ENCODE assay signal across 7 mouse cellular contexts in genomic region chr9:121857474-121858152, GRCm38 (mm10). TPM values are rescaled to one million over a fixed set of nuclear protein-coding genes. Genes with fewer than 3 reads are reported as not detected.
A peak's percentile ranks its signal among the peaks of the same experiment; 100 is the strongest.
DNase-seq lines count a peak whose midpoint lies in the region; ATAC-seq and TF ChIP-seq lines count a peak whose summit lies in the region.

No protein-coding gene starts in this region.

- TF ChIP-seq CTCF in kidney, adult 2 months (conservative IDR thresholded peaks at IDR 0.05; ENCODE audit: insufficient read depth, insufficient read length, low read depth, low read length), result no peak
- TF ChIP-seq CTCF in spleen, adult 2 months (IDR thresholded peaks at IDR 0.05; ENCODE audit: extremely low read depth, insufficient read depth, insufficient read length, insufficient replicate concordance), result peak; percentile 18; the same call in 1 of the 2 replicates

- H3K27ac ChIP-seq in embryonic facial prominence, embryonic 12.5 days, result peak overlapping the region; percentile 96
- peak overlapping the region; percentile 99 for H3K27ac ChIP-seq in kidney, adult 2 months (ENCODE audit: insufficient read depth, low read depth, low read length)
- H3K27ac ChIP-seq in limb, embryonic 12.5 days, result peak overlapping the region; percentile 95
- H3K27ac ChIP-seq in midbrain, embryonic 15.5 days, result peak overlapping the region; percentile 97
- H3K27ac ChIP-seq in spleen, adult 2 months (ENCODE audit: insufficient read depth, low read length), result peak overlapping the region; percentile 99

- H3K4me1 ChIP-seq in embryonic facial prominence, embryonic 12.5 days, result no peaks in the 10 kb centered on the region
- peaks cover 3% of the 10 kb centered on the region; the same call in 1 of the 2 replicates for H3K4me1 ChIP-seq in kidney, adult 2 months (ENCODE audit: control insufficient read depth, insufficient read depth, low read length)
- peaks cover 3% of the 10 kb centered on the region; the same call in 1 of the 2 replicates for H3K4me1 ChIP-seq in limb, embryonic 12.5 days (replicated peaks)
- peaks cover 19% of the 10 kb centered on the region for H3K4me1 ChIP-seq in midbrain, embryonic 15.5 days
- peaks cover 3% of the 10 kb centered on the region; the same call in 1 of the 2 replicates for H3K4me1 ChIP-seq in spleen, adult 2 months (ENCODE audit: control insufficient read depth, insufficient read depth, insufficient read length)

- peak; percentile 99 for DNase-seq in adrenal gland, postnatal 25 days
- peak; percentile 100 for DNase-seq in heart, adult 11 months
- DNase-seq in kidney, adult 2 months, result peak; percentile 99
- peak; percentile 90 to 98 for DNase-seq in spleen, adult 2 months (ENCODE audit: low read depth in 1 of 2, low spot score in 2 of 2)

- peak overlapping the region; percentile 80 for H3K4me3 ChIP-seq in embryonic facial prominence, embryonic 12.5 days
- H3K4me3 ChIP-seq in kidney, adult 2 months (ENCODE audit: insufficient read depth, low read depth, low read length), result peak overlapping the region; percentile 97
- peak overlapping the region; percentile 83 for H3K4me3 ChIP-seq in limb, embryonic 12.5 days (replicated peaks)
- peak overlapping the region; percentile 88 for H3K4me3 ChIP-seq in midbrain, embryonic 15.5 days
- H3K4me3 ChIP-seq in spleen, adult 2 months (ENCODE audit: extremely low read depth, insufficient read depth, insufficient read length), result peak overlapping the region; percentile 85

- peak; percentile 25 for TF ChIP-seq POLR2A in kidney, adult 2 months (IDR thresholded peaks at IDR 0.05; ENCODE audit: low read depth, low read length)
- peak; percentile 84 for TF ChIP-seq POLR2A in spleen, adult 2 months (IDR thresholded peaks at IDR 0.05; ENCODE audit: low read depth, low read length)

- peak overlapping the region; percentile 77 for H3K9ac ChIP-seq in embryonic facial prominence, embryonic 12.5 days
- peak overlapping the region; percentile 83 for H3K9ac ChIP-seq in limb, embryonic 12.5 days (replicated peaks)
- H3K9ac ChIP-seq in midbrain, embryonic 15.5 days, result peak overlapping the region; percentile 93

- no peaks in the 10 kb centered on the region for H3K36me3 ChIP-seq in embryonic facial prominence, embryonic 12.5 days
- no peaks in the 10 kb centered on the region for H3K36me3 ChIP-seq in kidney, adult 2 months (ENCODE audit: control insufficient read depth, insufficient read depth, low read length)
- H3K36me3 ChIP-seq in limb, embryonic 12.5 days, result no peaks in the 10 kb centered on the region
- H3K36me3 ChIP-seq in midbrain, embryonic 15.5 days (replicated peaks), result no peaks in the 10 kb centered on the region
- no peaks in the 10 kb centered on the region for H3K36me3 ChIP-seq in spleen, adult 2 months (ENCODE audit: control insufficient read depth, insufficient read depth, low read length)

- no peaks in the 10 kb centered on the region for H3K9me3 ChIP-seq in embryonic facial prominence, embryonic 12.5 days
- no peaks in the 10 kb centered on the region for H3K9me3 ChIP-seq in limb, embryonic 12.5 days
- H3K9me3 ChIP-seq in midbrain, embryonic 15.5 days, result no peaks in the 10 kb centered on the region

- under 1% methylated on average over 70 of the region's 70 CpGs for WGBS in embryonic facial prominence, embryonic 12.5 days
- under 1% methylated on average over 70 of the region's 70 CpGs for WGBS in kidney, adult 2 months
- under 1% methylated on average over 70 of the region's 70 CpGs for WGBS in limb, embryonic 12.5 days
- WGBS in midbrain, embryonic 15.5 days, result under 1% methylated on average over 69 of the region's 70 CpGs
- under 1% methylated on average over 59 of the region's 70 CpGs for whole genome bisulfite sequencing in spleen, adult 2 months

- H3K27me3 ChIP-seq in embryonic facial prominence, embryonic 12.5 days, result no peaks in the 10 kb centered on the region
- H3K27me3 ChIP-seq in kidney, adult 2 months (replicated peaks; ENCODE audit: control insufficient read depth, insufficient read depth, low read length), result no peaks in the 10 kb centered on the region
- H3K27me3 ChIP-seq in limb, embryonic 12.5 days, result no peaks in the 10 kb centered on the region
- no peaks in the 10 kb centered on the region for H3K27me3 ChIP-seq in midbrain, embryonic 15.5 days (replicated peaks)
- no peaks in the 10 kb centered on the region for H3K27me3 ChIP-seq in spleen, adult 2 months (ENCODE audit: control insufficient read depth, insufficient read depth, low read length)

- peak; percentile 97 for ATAC-seq in embryonic facial prominence, embryonic 12.5 days (ENCODE audit: insufficient number of reproducible peaks, insufficient read depth, low FRiP score, low TSS enrichment)
- peak; percentile 98 for ATAC-seq in limb, embryonic 12.5 days (ENCODE audit: insufficient number of reproducible peaks, insufficient read depth, low FRiP score, low TSS enrichment, low read depth)
- ATAC-seq in midbrain, embryonic 15.5 days (replicated peaks), result peak; percentile 99

- peak overlapping the region; percentile 79 for H3K4me2 ChIP-seq in embryonic facial prominence, embryonic 12.5 days (replicated peaks)
- peak overlapping the region; percentile 86 for H3K4me2 ChIP-seq in limb, embryonic 12.5 days
- peak overlapping the region; percentile 91 for H3K4me2 ChIP-seq in midbrain, embryonic 15.5 days

RNA-seq across cellular contexts. Expression of gene Higd1a, which starts 0.5 kb away (rescaled TPM):
- total RNA-seq in adrenal gland, postnatal 25 days (2021), result 77.9 and 79.7 TPM in 2 replicates
- 128 and 154 TPM in 2 replicates for polyA plus RNA-seq in embryonic facial prominence, embryonic 12.5 days (2016; fragmentation: Nextera tagmentation; extraction: Ambion mirVana)
- polyA plus RNA-seq in kidney, adult 2 months (2012; rRNA removed), result 22.7 and 36.6 TPM in 2 replicates
- polyA plus RNA-seq in limb, embryonic 12.5 days (2016; fragmentation: Nextera tagmentation; extraction: Ambion mirVana), result 152 and 161 TPM in 2 replicates
- polyA plus RNA-seq in midbrain, embryonic 15.5 days (2015; fragmentation: Nextera tagmentation; extraction: Ambion mirVana), result 142 and 144 TPM in 2 replicates
- 3.4 and 4.1 TPM in 2 replicates for polyA plus RNA-seq in spleen, adult 2 months (2012; rRNA removed)

RNA-seq across cellular contexts. Expression of gene Ccdc13, which starts 18.4 kb away (rescaled TPM):
- 1.3 and 1.5 TPM in 2 replicates for total RNA-seq in adrenal gland, postnatal 25 days (2021)
- 1.3 and 1.5 TPM in 2 replicates for polyA plus RNA-seq in embryonic facial prominence, embryonic 12.5 days (2016; fragmentation: Nextera tagmentation; extraction: Ambion mirVana)
- 0.30 TPM in 2 replicates for polyA plus RNA-seq in kidney, adult 2 months (2012; rRNA removed)
- 0.15 and 0.58 TPM in 2 replicates for polyA plus RNA-seq in limb, embryonic 12.5 days (2016; fragmentation: Nextera tagmentation; extraction: Ambion mirVana)
- 4.1 and 4.2 TPM in 2 replicates for polyA plus RNA-seq in midbrain, embryonic 15.5 days (2015; fragmentation: Nextera tagmentation; extraction: Ambion mirVana)
- not detected in 2 replicates for polyA plus RNA-seq in spleen, adult 2 months (2012; rRNA removed)

RNA-seq across cellular contexts. Expression of gene Ackr2, which starts 40.5 kb away (rescaled TPM):
- total RNA-seq in adrenal gland, postnatal 25 days (2021), result 0.33 and 0.52 TPM in 2 replicates
- polyA plus RNA-seq in embryonic facial prominence, embryonic 12.5 days (2016; fragmentation: Nextera tagmentation; extraction: Ambion mirVana), result 0.22 and 0.27 TPM in 2 replicates
- polyA plus RNA-seq in kidney, adult 2 months (2012; rRNA removed), result 0.94 and 1.1 TPM in 2 replicates
- polyA plus RNA-seq in limb, embryonic 12.5 days (2016; fragmentation: Nextera tagmentation; extraction: Ambion mirVana), result 0.50 TPM in 1 of 2 replicates, not detected in the other
- polyA plus RNA-seq in midbrain, embryonic 15.5 days (2015; fragmentation: Nextera tagmentation; extraction: Ambion mirVana), result 2.8 and 3.5 TPM in 2 replicates
- 15.9 and 16.7 TPM in 2 replicates for polyA plus RNA-seq in spleen, adult 2 months (2012; rRNA removed)

RNA-seq across cellular contexts. Expression of gene Cyp8b1, which starts 58.5 kb away (rescaled TPM):
- total RNA-seq in adrenal gland, postnatal 25 days (2021), result 0.36 and 2.7 TPM in 2 replicates
- not detected in 2 replicates for polyA plus RNA-seq in embryonic facial prominence, embryonic 12.5 days (2016; fragmentation: Nextera tagmentation; extraction: Ambion mirVana)
- polyA plus RNA-seq in kidney, adult 2 months (2012; rRNA removed), result 0.16 and 0.39 TPM in 2 replicates
- polyA plus RNA-seq in limb, embryonic 12.5 days (2016; fragmentation: Nextera tagmentation; extraction: Ambion mirVana), result not detected in 2 replicates
- polyA plus RNA-seq in midbrain, embryonic 15.5 days (2015; fragmentation: Nextera tagmentation; extraction: Ambion mirVana), result not detected in 2 replicates
- 0.12 and 0.25 TPM in 2 replicates for polyA plus RNA-seq in spleen, adult 2 months (2012; rRNA removed)

Comparison
In these comparisons a context has a peak if more than half of its experiments do, and no peak if none do; other contexts are left out.
1. Peak in every context shown above with its lines: DNase-seq, ATAC-seq, H3K4me3 ChIP-seq and H3K27ac ChIP-seq.